Mouse (Mus musculus): Measurements from ENCODE around the gene Glyctk.

- TF ChIP-seq CTCF (IDR thresholded peaks at IDR 0.05; ENCODE audit: low read depth) (no peak), EP300 (IDR thresholded peaks at IDR 0.05; ENCODE audit: low read depth) (no peak)
Observed at GRCm38 (mm10) chr9:106169917-106170316, 12.0 kb upstream of the Glyctk start.
